Mouse (Mus musculus): Measurements from ENCODE around the gene Slc6a18. TPM values are rescaled to one million over a fixed set of nuclear protein-coding genes. Genes with fewer than 3 reads are reported as not detected.

Slc6a18 gene
- polyA plus RNA-seq, 1 experiment from 2014 or later = 76.6 TPM

DNA sequence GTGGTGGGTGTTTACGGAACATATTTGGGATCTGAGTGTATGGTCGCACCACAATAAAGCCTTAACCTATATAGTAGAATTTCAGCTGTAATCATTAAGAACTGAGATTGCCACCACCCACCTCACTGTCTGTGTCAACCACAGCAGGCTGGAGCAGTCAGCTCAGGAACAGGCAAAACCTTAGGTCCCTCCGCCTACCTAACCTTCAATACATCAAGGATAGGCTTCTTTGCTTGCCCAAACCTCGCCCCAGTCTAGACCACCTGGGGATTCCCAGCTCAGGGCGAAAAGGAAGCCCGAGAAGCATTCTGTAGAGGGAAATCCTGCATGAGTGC is 51.4 kb downstream of the Slc6a18 start:
- Histone ChIP-seq H3K9ac (ENCODE audit: low read depth, low read length) (no peak overlapping the region), H3K4me2 (ENCODE audit: low read length) (peak overlapping the region; percentile 79), H3K27ac (no peak overlapping the region), H3K4me1 (replicated peaks; ENCODE audit: insufficient read depth, low read length) (peaks cover 7% of the 10 kb centered on the region), H3K9me3 (replicated peaks; ENCODE audit: low read length) (no peaks in the 10 kb centered on the region), H3K36me3 (ENCODE audit: insufficient read depth, low read length) (0 out of 2 replicates have a peak, but pooled peaks cover under 1% of the 10 kb centered on the region), H3K4me3 (replicated peaks; ENCODE audit: low read depth, low read length) (peak overlapping the region; percentile 53; the same call in 1 of the 2 replicates), H3K27me3 (ENCODE audit: insufficient read depth, low read length) (no peaks in the 10 kb centered on the region)
- no peak for ATAC-seq (replicated peaks; ENCODE audit: low FRiP score, low read depth)
- 53% methylated on average over 6 of the region's 6 CpGs for WGBS
- DNase-seq (ENCODE audit: low spot score) = no peak
- no peak for TF ChIP-seq CTCF (IDR thresholded peaks at IDR 0.05; ENCODE audit: low read depth)

DNA sequence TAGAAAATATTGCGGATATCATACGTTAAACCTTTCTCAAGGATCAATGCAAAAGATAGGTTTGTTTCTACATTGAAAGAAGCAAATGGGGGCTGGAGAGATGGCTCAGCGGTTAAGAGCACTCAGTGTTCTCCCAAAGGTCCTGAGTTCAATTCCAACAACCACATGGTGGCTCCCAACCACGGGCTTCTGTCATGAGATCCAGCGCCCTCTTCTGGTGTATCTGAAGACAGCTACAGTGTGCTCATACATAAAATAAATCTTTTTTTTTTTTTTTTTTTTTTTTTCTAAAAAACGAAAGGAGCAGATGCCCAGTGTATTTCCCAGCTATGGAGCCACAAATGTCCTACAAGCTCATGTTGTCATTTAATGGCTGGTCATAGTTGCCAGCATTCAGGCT is 57.2 kb downstream of the Slc6a18 start:
- Histone ChIP-seq H3K27ac (no peak overlapping the region), H3K9me3 (replicated peaks; ENCODE audit: low read length) (no peaks in the 10 kb centered on the region), H3K9ac (ENCODE audit: low read depth, low read length) (no peak overlapping the region), H3K4me3 (replicated peaks; ENCODE audit: low read depth, low read length) (no peak overlapping the region), H3K36me3 (ENCODE audit: insufficient read depth, low read length) (peaks cover 46% of the 10 kb centered on the region), H3K27me3 (ENCODE audit: insufficient read depth, low read length) (no peaks in the 10 kb centered on the region), H3K4me2 (ENCODE audit: low read length) (no peak overlapping the region), H3K4me1 (replicated peaks; ENCODE audit: insufficient read depth, low read length) (no peaks in the 10 kb centered on the region)
- 70% methylated on average over 6 of the region's 6 CpGs for WGBS
- peak; percentile 56 for TF ChIP-seq CTCF (IDR thresholded peaks at IDR 0.05; ENCODE audit: low read depth)
- DNase-seq (ENCODE audit: low spot score) (peak; percentile 8), ATAC-seq (replicated peaks; ENCODE audit: low FRiP score, low read depth) (no peak)

DNA sequence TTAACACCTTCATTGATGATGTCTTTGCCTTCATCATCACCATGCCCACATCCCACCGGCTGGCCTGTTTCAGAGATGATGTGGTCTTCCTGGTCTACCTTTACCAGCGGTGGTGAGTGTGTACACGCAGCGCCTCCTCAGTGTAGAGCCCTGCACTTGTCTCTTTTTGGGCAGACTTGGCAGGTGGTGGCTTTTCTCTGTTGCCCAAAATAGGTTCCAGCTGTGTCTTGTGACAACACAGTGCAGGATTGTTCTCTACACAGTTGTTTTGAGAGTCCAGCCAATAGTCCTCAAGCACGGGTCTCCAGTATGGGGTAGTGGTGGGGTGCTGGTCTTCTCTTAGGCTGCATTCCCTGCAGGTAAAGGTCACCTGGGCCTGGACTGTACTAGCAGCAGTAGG is 59.4 kb downstream of the Slc6a18 start:
- H3K4me1 ChIP-seq (replicated peaks; ENCODE audit: insufficient read depth, low read length) = no peaks in the 10 kb centered on the region
- no peak for DNase-seq (ENCODE audit: low spot score)
- H3K27ac ChIP-seq = no peak overlapping the region
- no peak for TF ChIP-seq CTCF (IDR thresholded peaks at IDR 0.05; ENCODE audit: low read depth)
- WGBS = 95% methylated on average over 5 of the region's 5 CpGs
- ATAC-seq (replicated peaks; ENCODE audit: low FRiP score, low read depth) = no peak
- H3K9ac ChIP-seq (ENCODE audit: low read depth, low read length) = no peak overlapping the region
- no peak overlapping the region for H3K4me2 ChIP-seq (ENCODE audit: low read length)
- no peak overlapping the region for H3K4me3 ChIP-seq (replicated peaks; ENCODE audit: low read depth, low read length)
- peaks cover 64% of the 10 kb centered on the region for H3K36me3 ChIP-seq (ENCODE audit: insufficient read depth, low read length)
- no peaks in the 10 kb centered on the region for H3K9me3 ChIP-seq (replicated peaks; ENCODE audit: low read length)
- H3K27me3 ChIP-seq (ENCODE audit: insufficient read depth, low read length) = no peaks in the 10 kb centered on the region

Other genes with a start within 250 kb of the Slc6a18 start
- gene Lpcat1, start 210.8 kb downstream of the Slc6a18 start, polyA plus RNA-seq (2015; fragmentation: Nextera tagmentation; extraction: Ambion mirVana) = 21.8 and 23.6 TPM in 2 replicates
- gene Slc6a3, start 141.3 kb downstream of the Slc6a18 start, polyA plus RNA-seq (2015; fragmentation: Nextera tagmentation; extraction: Ambion mirVana) = not detected in 2 replicates
- gene Clptm1l, start 74.0 kb downstream of the Slc6a18 start, polyA plus RNA-seq (2015; fragmentation: Nextera tagmentation; extraction: Ambion mirVana) = 123 and 129 TPM in 2 replicates
- 2.5 and 2.6 TPM in 2 replicates for gene Tert, start 51.1 kb downstream of the Slc6a18 start, polyA plus RNA-seq (2015; fragmentation: Nextera tagmentation; extraction: Ambion mirVana)
- 5.7 and 5.9 TPM in 2 replicates for gene Slc6a19, start 26.8 kb upstream of the Slc6a18 start, polyA plus RNA-seq (2015; fragmentation: Nextera tagmentation; extraction: Ambion mirVana)
- gene Slc12a7, start 55.1 kb upstream of the Slc6a18 start, polyA plus RNA-seq (2015; fragmentation: Nextera tagmentation; extraction: Ambion mirVana) = 14.7 and 16.1 TPM in 2 replicates
- gene Nkd2, start 169.6 kb upstream of the Slc6a18 start, polyA plus RNA-seq (2015; fragmentation: Nextera tagmentation; extraction: Ambion mirVana) = 8.9 and 10.1 TPM in 2 replicates

All from kidney, postnatal 0 days (tissue).